Mouse (Mus musculus): Measurements from ENCODE around the gene Susd4.

The Susd4 gene

GRCm38 (mm10) chr1:182916166-182916565 lies 152.5 kb downstream of the Susd4 start:
- no peak for DNase-seq (ENCODE audit: low read depth, low spot score)

GRCm38 (mm10) chr1:182918718-182919346 lies 155.2 kb downstream of the Susd4 start:
- no peak for DNase-seq (ENCODE audit: low read depth, low spot score)

- DNase-seq (ENCODE audit: low read depth, low spot score), result peak; percentile 7
Measured at GRCm38 (mm10) chr1:182922824-182923223, 159.2 kb downstream of the Susd4 start.

GRCm38 (mm10) chr1:182926465-182926864 lies 162.8 kb downstream of the Susd4 start:
- no peak for DNase-seq (ENCODE audit: low read depth, low spot score)

- no peak for DNase-seq (ENCODE audit: low read depth, low spot score)
Measured at GRCm38 (mm10) chr1:182927878-182928851, 164.5 kb downstream of the Susd4 start.

- DNase-seq (ENCODE audit: low read depth, low spot score), result no peak
Measured at GRCm38 (mm10) chr1:182935469-182935868, 171.8 kb downstream of the Susd4 start.

GRCm38 (mm10) chr1:182937486-182938120 lies 173.9 kb downstream of the Susd4 start:
- no peak for DNase-seq (ENCODE audit: low read depth, low spot score)

GRCm38 (mm10) chr1:182941921-182942320 lies 178.3 kb downstream of the Susd4 start:
- DNase-seq (ENCODE audit: low read depth, low spot score), result no peak

GRCm38 (mm10) chr1:182943911-182944310 lies 180.3 kb downstream of the Susd4 start:
- no peak for DNase-seq (ENCODE audit: low read depth, low spot score)

- no peak for DNase-seq (ENCODE audit: low read depth, low spot score)
Measured at GRCm38 (mm10) chr1:182944638-182945037, 181.0 kb downstream of the Susd4 start.

- DNase-seq (ENCODE audit: low read depth, low spot score), result no peak
Measured at GRCm38 (mm10) chr1:182945561-182945960, 181.9 kb downstream of the Susd4 start.
